Mouse (Mus musculus) adrenal gland, postnatal 36 days (tissue): ENCODE data around the gene Atpif1. TPM values are rescaled to one million over a fixed set of nuclear protein-coding genes. Genes with fewer than 3 reads are reported as not detected.
"Not testable (repeated sequence)": the region's sequence is repeated elsewhere in the genome, so short reads cannot be mapped to it uniquely, and the experiment has no call there.

ENCODE experiments used
- DNase-seq, 2 experiments: peaks; one replicate each; pipeline ENCODE4 v3.0.0; 2021; ENCODE audit warnings: mixed read lengths in 1 of 2
- total RNA-seq, 2 experiments: library from RNA; stranded (reverse); gene quantifications; 2 replicates each; pipeline ENCODE4 v1.2.3; 2021

The Atpif1 gene
- total RNA-seq, 2 experiments from 2014 or later = 352 to 374 TPM

DNA sequence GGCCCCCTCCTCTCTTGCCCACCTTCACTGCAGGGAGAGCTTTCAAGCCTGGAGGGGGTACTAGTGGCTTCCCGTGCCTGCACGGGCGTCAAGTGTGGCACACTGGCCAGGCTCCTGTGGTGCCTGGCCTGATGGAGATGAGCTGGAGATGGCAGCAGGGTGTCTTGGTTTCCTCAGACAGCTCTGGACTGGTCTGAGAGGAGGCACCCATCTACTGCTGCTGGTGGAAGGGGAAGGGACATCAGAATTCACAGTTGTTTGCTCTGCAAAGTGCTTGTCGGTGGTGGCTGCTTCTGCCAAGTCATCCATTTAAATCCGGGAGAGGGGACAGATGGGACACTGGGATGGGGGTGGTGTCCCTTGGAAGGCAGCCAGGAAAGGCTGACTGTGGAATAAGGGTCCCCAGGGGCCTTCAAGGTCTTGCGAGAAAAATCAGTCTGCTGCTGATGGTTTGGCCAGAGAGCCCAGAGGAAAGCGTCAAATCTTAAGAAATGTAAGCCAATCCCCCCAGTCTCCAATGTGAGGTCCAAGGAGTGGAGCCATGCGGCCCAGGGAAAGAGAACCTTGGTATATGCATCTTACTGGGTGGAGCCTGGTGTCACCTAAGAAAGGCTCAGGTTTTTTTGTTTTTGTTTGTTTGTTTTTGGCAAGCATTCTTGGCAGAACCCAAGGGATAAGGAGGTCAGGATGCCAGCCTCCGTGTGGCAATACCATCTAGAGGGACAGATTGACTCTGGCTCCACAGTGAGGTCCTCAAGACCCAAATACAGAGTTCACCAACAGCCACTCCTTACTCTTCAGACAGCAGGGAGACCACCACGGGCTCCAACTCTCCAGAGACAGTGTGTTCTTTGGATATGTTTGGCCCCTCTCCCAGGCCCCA lies 41.0 kb downstream of the Atpif1 start:
- DNase-seq = peak in 1 of 2 experiments; percentile 67

- peak; percentile 72 to 79 for DNase-seq
Measured at GRCm38 (mm10) chr4:132491748-132492147, 41.7 kb downstream of the Atpif1 start.

DNA sequence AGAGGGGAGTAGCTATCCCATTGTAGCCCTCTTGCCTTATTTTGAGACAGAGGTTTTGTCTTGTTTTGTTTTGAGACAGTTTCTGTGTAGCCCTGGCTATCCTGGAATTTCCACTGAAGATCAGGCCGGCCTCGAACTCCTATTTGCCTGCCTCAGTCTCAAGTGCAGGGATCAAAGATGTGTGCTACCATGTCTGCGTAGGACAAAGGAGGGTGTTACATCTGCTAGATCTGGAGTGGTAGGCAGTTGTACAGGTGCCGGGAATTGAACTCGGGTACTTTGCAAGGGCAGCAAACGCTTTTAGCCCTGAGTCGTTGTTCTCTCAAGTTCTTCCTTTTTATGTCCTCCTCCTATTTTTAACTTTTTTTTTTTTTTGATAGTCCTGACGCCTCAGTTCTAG lies 42.4 kb downstream of the Atpif1 start:
- DNase-seq = no peak

DNA sequence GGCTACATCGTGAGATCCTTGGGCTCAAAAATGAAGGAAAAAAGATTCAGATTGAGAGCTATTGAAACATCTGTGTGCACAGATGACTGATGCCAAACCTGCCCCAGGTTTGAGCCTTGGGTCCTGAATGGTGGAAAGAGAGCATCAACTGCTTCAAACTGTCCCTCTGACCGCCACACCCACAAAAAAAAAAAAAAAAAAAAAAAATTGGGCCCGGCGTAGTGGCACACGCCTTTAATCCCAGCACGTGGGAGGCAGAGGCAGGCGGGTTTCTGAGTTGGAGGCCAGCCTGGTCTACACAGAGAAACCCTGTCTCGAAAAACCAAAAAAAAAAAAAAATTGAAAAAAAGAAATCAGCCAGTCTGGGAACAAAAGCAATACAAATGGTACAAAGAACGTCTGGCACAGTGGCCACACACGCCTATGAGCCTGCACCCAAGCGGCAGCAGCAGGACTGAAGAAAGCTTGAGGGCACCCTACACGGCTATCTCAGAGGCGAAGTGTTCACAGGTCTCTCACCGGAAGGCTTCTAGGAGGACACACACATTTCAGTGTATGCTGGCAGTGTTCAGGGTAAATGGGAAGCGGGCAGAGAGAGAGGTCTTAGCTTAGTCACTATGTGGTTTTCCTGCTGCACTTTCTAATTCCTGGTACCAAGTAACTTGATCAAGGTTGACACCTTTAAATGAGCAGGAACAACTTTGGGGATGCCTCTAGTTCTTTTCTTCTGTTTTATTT lies 43.0 kb downstream of the Atpif1 start:
- no peak for DNase-seq

- no peak for DNase-seq
Measured at GRCm38 (mm10) chr4:132488976-132489375, 44.5 kb downstream of the Atpif1 start.

GRCm38 (mm10) chr4:132488521-132488920 lies 44.9 kb downstream of the Atpif1 start:
- DNase-seq = no peak

DNA sequence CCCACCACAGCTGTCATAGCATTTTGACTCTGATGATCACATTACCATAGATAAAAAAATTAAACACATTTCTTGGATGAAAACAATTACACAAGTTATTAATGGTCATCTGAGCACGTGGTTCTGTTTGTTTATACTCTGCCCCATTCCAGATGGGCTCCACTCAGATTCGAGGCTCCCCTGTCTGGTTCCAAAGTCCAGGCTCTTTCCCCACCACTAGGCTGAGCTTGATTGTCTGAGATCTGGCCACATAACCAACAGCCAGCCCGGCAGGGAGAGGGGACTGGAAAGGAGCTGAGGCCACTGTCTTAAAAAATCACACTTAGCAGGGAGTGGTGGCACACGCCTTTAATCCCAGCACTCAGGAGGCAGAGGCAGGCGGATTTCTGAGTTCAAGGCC lies 48.6 kb downstream of the Atpif1 start:
- DNase-seq = no peak

- DNase-seq = no peak
Measured at GRCm38 (mm10) chr4:132484231-132484630, 49.2 kb downstream of the Atpif1 start.

DNA sequence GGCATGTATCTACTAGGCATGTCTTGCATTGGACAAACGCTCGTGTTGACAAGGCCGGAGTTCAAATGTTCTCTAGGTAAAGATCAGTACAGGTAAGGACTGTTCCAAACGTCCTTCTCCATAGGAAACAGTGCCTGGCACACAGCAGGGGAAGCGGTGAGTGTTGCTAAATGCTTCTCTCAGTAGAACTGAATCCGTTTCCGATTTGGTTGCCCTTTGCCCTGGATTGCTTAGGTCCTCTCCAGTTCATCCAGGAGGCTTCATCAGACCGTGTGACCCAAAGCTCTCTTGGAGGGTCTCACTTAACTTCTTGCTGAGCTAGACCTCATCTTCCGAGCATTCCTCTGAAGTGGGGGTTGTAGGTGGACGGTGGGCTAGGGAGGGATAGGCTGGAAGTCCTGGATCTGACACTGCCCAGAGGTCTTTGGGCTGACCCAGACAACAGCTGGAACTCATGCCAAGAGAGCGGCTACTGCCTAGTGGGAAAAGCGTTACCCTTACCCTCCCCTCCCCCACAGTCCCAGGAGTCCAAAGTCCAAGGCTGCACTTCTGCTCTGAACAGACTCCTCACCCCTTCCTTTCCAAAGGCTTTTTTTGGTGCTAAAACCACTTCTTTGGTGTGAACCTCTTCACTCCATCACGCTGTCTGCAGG lies 50.4 kb downstream of the Atpif1 start:
- peak in 1 of 2 experiments; percentile 76 for DNase-seq

GRCm38 (mm10) chr4:132482104-132482503 lies 51.4 kb downstream of the Atpif1 start:
- DNase-seq = not testable (repeated sequence)

Other genes with a start within 250 kb of the Atpif1 start
- gene Rab42, start 230.3 kb downstream of the Atpif1 start, total RNA-seq = 1 to 10 TPM in 1 of 2 experiments, under 1 TPM in 1; 0.56 to 1.7 TPM
- gene Trnau1ap, start 204.1 kb downstream of the Atpif1 start, total RNA-seq = 10 to 100 TPM; 29.2 to 37.5 TPM
- gene Rcc1, start 180.1 kb downstream of the Atpif1 start, total RNA-seq = 10 to 100 TPM; 14.7 to 16.8 TPM
- 10 to 100 TPM; 57.8 to 58.4 TPM for gene Phactr4, start 111.2 kb downstream of the Atpif1 start, total RNA-seq
- 1 to 10 TPM; 7.9 to 8.6 TPM for gene Med18, start 69.7 kb downstream of the Atpif1 start, total RNA-seq
- 10 to 100 TPM; 12.9 to 24.8 TPM for gene Sesn2, start 23.2 kb downstream of the Atpif1 start, total RNA-seq
- 10 to 100 TPM; 88.0 to 95.5 TPM for gene Dnajc8, start 1.9 kb upstream of the Atpif1 start, total RNA-seq
- gene Ptafr, start 30.4 kb upstream of the Atpif1 start, total RNA-seq = 1 to 10 TPM; 1.6 to 2.1 TPM
- gene Eya3, start 105.3 kb upstream of the Atpif1 start, total RNA-seq = 10 to 100 TPM; 24.6 to 28.2 TPM
- gene Xkr8, start 198.9 kb upstream of the Atpif1 start, total RNA-seq = 1 to 10 TPM; 3.3 to 5.7 TPM
- gene Smpdl3b, start 223.6 kb upstream of the Atpif1 start, total RNA-seq = 10 to 100 TPM in 1 of 2 experiments, under 1 TPM in 1; 0.99 to 31.3 TPM
- 10 to 100 TPM; 10.8 to 13.6 TPM for gene Rpa2, start 234.7 kb upstream of the Atpif1 start, total RNA-seq